Mouse (Mus musculus) embryonic facial prominence, embryonic 13.5 days (tissue): ENCODE data around the gene S1pr5. TPM values are rescaled to one million over a fixed set of nuclear protein-coding genes. Genes with fewer than 3 reads are reported as not detected.
"Not testable (repeated sequence)": the region's sequence is repeated elsewhere in the genome, so short reads cannot be mapped to it uniquely, and the experiment has no call there.

ENCODE experiments used
- ATAC-seq: fragments of 200-750 bp; cut with Nextera tagmentation; 2 replicates; pipeline ENCODE4 v1.8.0; 2017; ENCODE audit warnings: low read depth; ENCODE audit not compliant: insufficient number of reproducible peaks, insufficient read depth, low FRiP score, low TSS enrichment
- H3K27ac ChIP-seq: fragments of 300-500 bp; sonication (generic); 2 replicates; pipeline ENCODE4 v1.5.1; 2015; ENCODE audit warnings: moderate library complexity, mild to moderate bottlenecking, inconsistent platforms
- H3K27me3 ChIP-seq: fragments of 300-500 bp; sonication (generic); 2 replicates; pipeline ENCODE4 v1.6.1; 2015; ENCODE audit warnings: mild to moderate bottlenecking, inconsistent platforms
- H3K36me3 ChIP-seq: fragments of 300-500 bp; sonication (generic); 2 replicates; pipeline ENCODE4 v1.6.1; 2015; ENCODE audit warnings: mild to moderate bottlenecking, inconsistent platforms
- H3K4me1 ChIP-seq: fragments of 300-500 bp; sonication (generic); 2 replicates; pipeline ENCODE4 v1.6.1; 2015; ENCODE audit warnings: inconsistent platforms
- H3K4me2 ChIP-seq: fragments of 300-500 bp; sonication (generic); 2 replicates; pipeline ENCODE4 v1.6.1; 2015; ENCODE audit warnings: moderate library complexity, mild to moderate bottlenecking, inconsistent platforms
- H3K4me3 ChIP-seq: fragments of 300-500 bp; sonication (generic); 2 replicates; pipeline ENCODE4 v1.5.1; 2015; ENCODE audit warnings: mild to moderate bottlenecking, inconsistent platforms
- H3K9ac ChIP-seq: fragments of 300-500 bp; sonication (generic); 2 replicates; pipeline ENCODE4 v1.6.1; 2015; ENCODE audit warnings: mild to moderate bottlenecking, inconsistent platforms
- H3K9me3 ChIP-seq: fragments of 300-500 bp; sonication (generic); 2 replicates; pipeline ENCODE4 v1.6.1; 2016; ENCODE audit warnings: inconsistent platforms
- WGBS: fragments of 180-500 bp; shearing (Covaris S2); methylation state at CpG from one replicate; pipeline ENCODE4 v1.1.7; 2015; ENCODE audit warnings: mixed read lengths; 5-methylcytosine and 5-hydroxymethylcytosine counted together
- polyA plus RNA-seq: library from polyadenylated mRNA; unstranded; fragments of >200 nt; fragmentation: Nextera tagmentation; extraction: Ambion mirVana; gene quantifications from 2 replicates; pipeline ENCODE4 v1.2.1, GENCODE M21; 2015

S1pr5 gene
- polyA plus RNA-seq: 0.21 and 0.58 TPM in 2 replicates

- Histone ChIP-seq H3K4me1 (peaks cover 34% of the 10 kb centered on the region), H3K36me3 (no peaks in the 10 kb centered on the region), H3K9ac (peak within 1 kb of the TSS; percentile 57), H3K4me3 (peak within 1 kb of the TSS; percentile 29), H3K4me2 (peak within 1 kb of the TSS; percentile 55), H3K27ac (no peak within 1 kb of the TSS), H3K27me3 (peaks cover 89% of the 10 kb centered on the region), H3K9me3 (no peaks in the 10 kb centered on the region)
- under 1% methylated on average over 30 of the region's 30 CpGs for WGBS
- ATAC-seq: no peak
Observed at GRCm38 (mm10) chr9:21248326-21248725, at the start of gene S1pr5. S1pr5 (minus strand) TSS chr9:21248443.

- Histone ChIP-seq H3K36me3 (0 out of 2 replicates have a peak, but pooled peaks cover 6% of the 10 kb centered on the region), H3K4me2 (peak overlapping the region; percentile 78; the same call in 1 of the 2 replicates), H3K27me3 (no peaks in the 10 kb centered on the region), H3K4me3 (no peak overlapping the region), H3K27ac (0 out of 2 replicates have a peak overlapping the region, but pooled peaks have one; percentile 87), H3K9ac (no peak overlapping the region), H3K9me3 (no peaks in the 10 kb centered on the region), H3K4me1 (peaks cover 22% of the 10 kb centered on the region)
- ATAC-seq: no peak
- 84% methylated on average over 3 of the region's 3 CpGs for WGBS
Observed at GRCm38 (mm10) chr9:21292271-21292670, 44.0 kb upstream of the S1pr5 start.

GRCm38 (mm10) chr9:21291868-21292267 lies 43.6 kb upstream of the S1pr5 start:
- Histone ChIP-seq H3K4me3 (peak overlapping the region; percentile 82), H3K27ac (peak overlapping the region; percentile 87), H3K4me2 (peak overlapping the region; percentile 78), H3K9ac (peak overlapping the region; percentile 61; the same call in 1 of the 2 replicates), H3K4me1 (peaks cover 25% of the 10 kb centered on the region)
- not testable (repeated sequence) for H3K27me3 ChIP-seq, ATAC-seq, H3K9me3 ChIP-seq, H3K36me3 ChIP-seq
- WGBS: 14% methylated on average over 7 of the region's 7 CpGs

- under 1% methylated on average over 51 of the region's 51 CpGs for WGBS
- Histone ChIP-seq H3K27ac (peak within 1 kb of the TSS; percentile 87), H3K4me3 (peak within 1 kb of the TSS; percentile 82), H3K27me3 (no peaks in the 10 kb centered on the region), H3K4me1 (peaks cover 32% of the 10 kb centered on the region), H3K9ac (peak within 1 kb of the TSS; percentile 84), H3K9me3 (no peaks in the 10 kb centered on the region), H3K36me3 (0 out of 2 replicates have a peak, but pooled peaks cover 6% of the 10 kb centered on the region), H3K4me2 (peak within 1 kb of the TSS; percentile 78)
- peak; percentile 97 for ATAC-seq
Observed at GRCm38 (mm10) chr9:21291022-21291787, 43.0 kb upstream of the S1pr5 start, which contains the start of gene Cdkn2d. Cdkn2d (minus strand) TSS chr9:21291407.

- no peaks in the 10 kb centered on the region for H3K9me3 ChIP-seq
- H3K27me3 ChIP-seq: no peaks in the 10 kb centered on the region
- ATAC-seq: peak; percentile 1; the same call in 1 of the 2 replicates
- H3K4me3 ChIP-seq: peak overlapping the region; percentile 82
- H3K4me1 ChIP-seq: peaks cover 32% of the 10 kb centered on the region
- peak overlapping the region; percentile 84 for H3K9ac ChIP-seq
- under 1% methylated on average over 20 of the region's 20 CpGs for WGBS
- peaks cover 9% of the 10 kb centered on the region for H3K36me3 ChIP-seq
- peak overlapping the region; percentile 72 for H3K27ac ChIP-seq
- peak overlapping the region; percentile 78 for H3K4me2 ChIP-seq
Observed at GRCm38 (mm10) chr9:21290589-21290988, 42.3 kb upstream of the S1pr5 start.

GRCm38 (mm10) chr9:21289337-21289671 lies 41.1 kb upstream of the S1pr5 start:
- Histone ChIP-seq H3K4me2 (peak overlapping the region; percentile 78), H3K27ac (no peak overlapping the region), H3K27me3 (no peaks in the 10 kb centered on the region), H3K4me1 (peaks cover 32% of the 10 kb centered on the region), H3K36me3 (peaks cover 22% of the 10 kb centered on the region), H3K4me3 (0 out of 2 replicates have a peak overlapping the region, but pooled peaks have one; percentile 82), H3K9me3 (no peaks in the 10 kb centered on the region), H3K9ac (no peak overlapping the region)
- 82% methylated on average over 2 of the region's 2 CpGs for WGBS
- no peak for ATAC-seq

GRCm38 (mm10) chr9:21288404-21289336 lies 40.4 kb upstream of the S1pr5 start:
- no peaks in the 10 kb centered on the region for H3K27me3 ChIP-seq
- peak overlapping the region; percentile 83; the same call in 1 of the 2 replicates for H3K9ac ChIP-seq
- H3K9me3 ChIP-seq: no peaks in the 10 kb centered on the region
- H3K36me3 ChIP-seq: peaks cover 28% of the 10 kb centered on the region
- peak overlapping the region; percentile 82 for H3K4me3 ChIP-seq
- 81% methylated on average over 13 of the region's 13 CpGs for WGBS
- ATAC-seq: no peak
- peak overlapping the region; percentile 78 for H3K4me2 ChIP-seq
- H3K27ac ChIP-seq: peak overlapping the region; percentile 92
- H3K4me1 ChIP-seq: peaks cover 32% of the 10 kb centered on the region

GRCm38 (mm10) chr9:21287571-21288402 lies 39.5 kb upstream of the S1pr5 start, which contains the start of gene Kri1:
Kri1 (minus strand) TSS chr9:21287969.
- Histone ChIP-seq H3K27me3 (no peaks in the 10 kb centered on the region), H3K4me2 (peak within 1 kb of the TSS; percentile 78), H3K4me1 (peaks cover 32% of the 10 kb centered on the region), H3K9me3 (no peaks in the 10 kb centered on the region), H3K36me3 (peaks cover 32% of the 10 kb centered on the region), H3K9ac (peak within 1 kb of the TSS; percentile 83), H3K4me3 (peak within 1 kb of the TSS; percentile 82), H3K27ac (peak within 1 kb of the TSS; percentile 92)
- WGBS: under 1% methylated on average over 59 of the region's 59 CpGs
- ATAC-seq: peak; percentile 70

GRCm38 (mm10) chr9:21286753-21287152 lies 38.5 kb upstream of the S1pr5 start:
- no peak for ATAC-seq
- Histone ChIP-seq H3K36me3 (peaks cover 42% of the 10 kb centered on the region), H3K4me3 (peak overlapping the region; percentile 82), H3K9ac (peak overlapping the region; percentile 83), H3K4me2 (peak overlapping the region; percentile 78), H3K27ac (no peak overlapping the region), H3K9me3 (no peaks in the 10 kb centered on the region), H3K4me1 (peaks cover 32% of the 10 kb centered on the region), H3K27me3 (no peaks in the 10 kb centered on the region)
- WGBS: 64% methylated on average over 3 of the region's 3 CpGs

GRCm38 (mm10) chr9:21283994-21284393 lies 35.8 kb upstream of the S1pr5 start:
- peaks cover 69% of the 10 kb centered on the region for H3K36me3 ChIP-seq
- H3K9me3 ChIP-seq: no peaks in the 10 kb centered on the region
- no peaks in the 10 kb centered on the region for H3K27me3 ChIP-seq
- no peak overlapping the region for H3K4me3 ChIP-seq
- no peak overlapping the region for H3K9ac ChIP-seq
- no peak overlapping the region for H3K27ac ChIP-seq
- 80% methylated on average over 3 of the region's 3 CpGs for WGBS
- ATAC-seq: no peak
- H3K4me2 ChIP-seq: no peak overlapping the region
- peaks cover 17% of the 10 kb centered on the region for H3K4me1 ChIP-seq
